Mouse (Mus musculus) liver, embryonic 18 days (tissue): ENCODE measurements around the gene Ngly1. TPM values are rescaled to one million over a fixed set of nuclear protein-coding genes. Genes with fewer than 3 reads are reported as not detected.

Experiments
- polyA plus RNA-seq: library from polyadenylated mRNA; depleted of rRNA; stranded (reverse); fragments of >200 nt; gene quantifications from 2 replicates; pipeline ENCODE4 v1.2.3, GENCODE M21; 2012; rRNA removed

Gene Ngly1
- polyA plus RNA-seq: 6.5 and 8.1 TPM in 2 replicates

DNA sequence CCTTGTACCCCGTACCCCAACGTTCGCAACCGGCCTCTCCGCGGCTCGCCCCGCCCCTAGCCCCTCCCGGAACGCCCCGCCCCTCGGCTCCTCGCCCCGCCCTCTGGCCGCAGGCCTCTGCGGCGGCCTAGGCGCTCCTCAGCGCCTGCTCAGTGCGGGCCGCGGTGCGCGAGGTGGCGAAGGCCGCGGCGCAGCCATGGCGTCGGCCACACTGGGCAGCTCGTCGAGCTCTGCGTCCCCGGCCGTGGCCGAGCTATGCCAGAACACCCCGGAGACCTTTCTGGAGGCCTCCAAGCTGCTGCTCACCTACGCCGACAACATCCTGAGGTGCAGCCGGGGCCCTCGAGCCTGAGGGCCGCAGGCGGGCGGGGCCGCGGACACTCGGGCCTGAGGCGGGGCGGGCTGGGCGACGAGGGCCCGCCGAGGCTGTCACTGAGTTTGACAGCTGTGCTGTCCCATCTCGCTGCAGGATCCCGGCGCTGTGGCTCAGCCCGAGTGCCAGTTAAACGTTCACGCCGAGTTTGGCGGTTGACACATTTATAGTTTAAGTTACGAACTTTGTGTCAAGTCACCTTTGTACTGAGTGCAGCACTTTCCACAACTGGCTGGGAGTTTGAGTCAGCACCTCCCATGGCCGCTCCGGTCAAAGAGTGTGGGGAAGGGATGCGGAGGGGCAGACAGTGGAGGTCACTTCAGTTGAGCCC lies at the start of gene Ngly1, which contains the start of gene Oxsm:
Gene Ngly1 (plus strand): TSS at position 110 of the 704 bp plus-strand sequence.
Gene Oxsm (minus strand): TSS at position 638 of the 704 bp plus-strand sequence.

Other genes with a start within 250 kb of the Ngly1 start
- gene Oxsm, start 528 bp downstream of the Ngly1 start, polyA plus RNA-seq: 4.7 TPM in 2 replicates
- 12.1 and 13.5 TPM in 2 replicates for gene Top2b, start 115.9 kb downstream of the Ngly1 start, polyA plus RNA-seq